Mouse (Mus musculus) mesoderm, embryonic 11.5 days (tissue): ENCODE data around the gene Npcd.
"Not testable (repeated sequence)": the region's sequence is repeated elsewhere in the genome, so short reads cannot be mapped to it uniquely, and the experiment has no call there.

Source experiments
- DNase-seq: peaks from one replicate; pipeline ENCODE4 v3.0.0-alpha.2; 2012; ENCODE audit warnings: low read depth, low spot score

The Npcd gene

GRCm38 (mm10) chr15:79830388-79830787 lies 3.6 kb downstream of the Npcd start:
- DNase-seq = peak; percentile 88

- no peak for DNase-seq
These were observed 4.6 kb downstream of the Npcd start for GRCm38 (mm10) chr15:79829431-79829830.

- no peak for DNase-seq
These were observed 5.5 kb downstream of the Npcd start for GRCm38 (mm10) chr15:79828366-79829035.

DNA sequence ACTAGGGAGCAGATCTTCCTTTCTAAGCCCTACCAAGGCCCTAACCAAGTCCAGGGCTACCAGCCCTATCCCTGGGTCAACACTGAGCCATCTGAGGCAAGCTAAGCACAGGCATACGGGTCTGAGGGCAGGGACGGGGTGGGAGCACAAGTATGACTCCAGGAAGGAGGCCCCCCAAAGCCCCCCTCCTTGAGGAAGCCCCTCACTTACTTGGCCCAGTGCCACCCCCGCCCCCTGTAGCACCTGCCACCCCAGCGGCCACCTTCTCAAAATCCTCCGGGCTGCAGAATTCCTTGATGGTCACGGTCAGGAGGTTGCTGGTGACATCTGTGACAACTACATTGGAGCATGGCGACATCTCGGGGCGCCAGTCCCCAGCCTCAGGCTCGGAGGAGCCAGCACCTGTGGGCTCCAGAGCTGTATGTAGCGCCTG lies 6.2 kb downstream of the Npcd start:
- DNase-seq = no peak

GRCm38 (mm10) chr15:79827061-79827777 lies 6.8 kb downstream of the Npcd start:
- DNase-seq = no peak

- no peak for DNase-seq
These were observed 7.7 kb downstream of the Npcd start for GRCm38 (mm10) chr15:79826221-79826935.

DNA sequence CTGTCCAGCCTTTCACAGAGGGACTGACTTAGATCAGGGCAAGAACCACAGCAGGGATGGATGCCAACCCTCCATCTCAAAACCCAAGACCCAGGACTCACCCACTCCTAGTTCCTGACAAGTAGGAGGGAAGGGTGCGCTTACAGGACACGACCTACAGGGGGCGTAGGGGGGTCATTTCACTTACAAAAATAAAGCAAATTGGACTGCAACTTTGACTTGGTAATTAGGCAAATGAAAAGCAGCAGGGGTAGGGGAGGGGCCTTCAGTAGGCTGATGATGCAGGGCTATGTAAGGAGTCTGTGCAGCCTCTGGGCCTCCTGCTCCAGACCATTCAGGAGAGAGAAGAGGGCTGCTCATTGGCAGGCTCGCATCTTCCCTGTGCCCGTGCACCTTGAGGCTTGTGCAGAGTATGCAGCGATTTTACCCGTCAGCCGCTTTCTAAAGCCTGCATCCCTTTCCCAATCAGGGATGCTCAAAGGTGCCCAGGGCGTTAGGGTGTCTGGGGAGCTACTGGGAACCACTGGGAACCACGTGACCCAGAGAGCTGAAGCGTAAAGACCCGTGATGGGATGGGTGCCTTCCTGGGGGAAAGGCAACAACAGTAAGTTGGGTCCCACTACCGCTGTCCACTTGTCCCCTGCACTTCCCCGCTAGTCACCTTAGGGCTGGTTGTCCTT lies 8.8 kb downstream of the Npcd start:
- peak; percentile 49 for DNase-seq

DNA sequence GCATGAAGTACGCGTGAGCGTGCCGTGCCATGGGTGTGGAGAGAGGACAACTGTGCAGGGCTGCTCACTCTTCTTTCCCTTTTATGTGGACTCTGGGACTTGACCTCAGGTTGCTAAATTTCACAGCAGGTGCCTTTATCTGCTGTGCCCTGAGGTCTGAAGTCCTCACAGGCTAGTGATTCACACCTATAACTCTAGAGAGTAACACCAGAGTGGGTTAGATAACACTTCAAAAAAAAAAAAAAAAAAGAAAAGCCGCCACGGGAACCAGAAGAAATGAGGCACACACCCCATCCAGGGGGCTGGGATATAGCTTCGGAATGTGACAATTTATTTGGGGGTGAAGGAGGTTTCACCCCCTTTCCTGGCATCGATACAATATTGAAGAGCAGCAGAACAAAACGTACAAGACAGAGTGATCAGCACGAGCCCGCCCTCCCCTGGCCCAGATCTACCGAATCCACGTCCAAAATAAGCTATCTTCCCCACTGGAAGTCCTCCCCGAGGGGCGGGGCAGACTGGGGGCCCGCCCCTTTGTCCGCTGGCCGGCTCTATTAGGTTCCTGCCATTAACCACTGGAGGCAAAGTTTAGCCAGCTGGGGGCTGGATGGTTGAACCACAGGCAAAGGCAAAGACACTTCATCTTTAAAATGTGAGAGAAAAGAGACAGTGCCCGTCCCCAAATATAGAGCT lies 10.3 kb downstream of the Npcd start:
- no peak for DNase-seq

- no peak for DNase-seq
These were observed 11.5 kb downstream of the Npcd start for GRCm38 (mm10) chr15:79822265-79823199.

DNA sequence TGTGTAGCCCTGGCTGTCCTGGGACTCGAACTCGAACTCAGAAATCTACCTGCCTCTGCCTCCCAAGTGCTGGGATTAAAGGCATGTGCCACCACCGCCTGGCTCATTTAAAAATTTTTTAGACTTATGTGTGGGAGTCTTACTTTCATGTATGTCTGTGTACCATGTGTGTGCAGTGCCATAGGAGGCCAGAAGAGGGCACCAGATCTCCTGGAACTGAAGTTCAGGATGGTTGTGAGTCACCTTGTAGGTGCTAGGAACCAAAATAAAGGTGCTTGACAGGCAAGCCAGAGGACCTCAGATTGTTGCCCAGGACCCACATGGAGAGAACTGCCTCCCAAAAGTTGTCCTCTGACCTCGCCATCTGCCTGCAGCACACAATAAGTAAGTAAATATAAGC lies 15.7 kb downstream of the Npcd start:
- no peak for DNase-seq

DNA sequence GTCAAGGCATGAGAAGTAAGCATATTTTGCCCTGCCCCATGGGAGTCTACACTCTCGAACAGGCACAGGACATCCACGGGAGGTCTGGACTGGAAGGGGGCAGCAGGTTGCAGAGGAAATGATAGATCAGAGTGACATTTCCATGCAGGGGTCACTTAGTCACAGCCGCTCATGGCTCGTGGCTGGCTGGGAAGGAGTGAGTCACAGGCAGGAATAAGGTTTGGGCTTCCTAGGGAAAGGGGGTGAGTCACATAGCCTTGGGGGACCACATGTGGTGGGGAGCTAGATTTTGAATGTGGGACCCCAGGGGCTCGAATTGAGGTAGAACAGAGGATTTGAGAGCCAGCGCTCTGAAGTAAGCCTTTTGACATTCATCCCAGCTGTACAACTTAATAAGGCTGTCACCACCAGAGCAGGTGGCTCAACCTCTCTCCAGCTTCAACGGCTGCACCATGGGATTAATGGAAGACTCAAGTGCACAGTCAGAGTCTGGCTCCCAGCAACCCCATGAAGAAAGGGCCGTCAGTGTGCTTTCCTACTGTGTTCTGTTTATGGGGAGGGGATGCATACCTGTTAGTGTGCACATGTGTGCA lies 20.3 kb downstream of the Npcd start:
- DNase-seq = no peak

GRCm38 (mm10) chr15:79812840-79813239 lies 21.2 kb downstream of the Npcd start:
- DNase-seq = not testable (repeated sequence)

GRCm38 (mm10) chr15:79810997-79811396 lies 23.0 kb downstream of the Npcd start:
- no peak for DNase-seq

DNA sequence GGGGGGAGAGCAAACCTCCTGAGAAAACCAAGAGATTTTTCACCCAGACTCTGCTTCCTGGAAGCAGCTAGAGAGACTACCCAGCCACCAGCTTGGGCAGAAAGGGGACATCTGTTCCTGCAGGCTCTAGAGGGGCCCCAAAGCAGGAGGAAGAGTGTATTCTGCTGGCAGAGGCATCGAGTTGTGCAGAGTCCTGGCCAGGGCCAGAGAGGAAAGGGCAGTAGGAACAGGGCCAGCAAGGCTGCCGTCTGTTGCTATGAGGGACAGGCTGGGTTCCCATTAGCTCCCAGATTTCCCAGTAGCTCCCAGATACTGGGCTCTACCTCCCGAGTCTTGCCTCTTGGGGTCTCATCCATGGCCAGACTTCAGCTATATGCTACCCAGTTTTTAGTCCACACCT lies 24.0 kb downstream of the Npcd start:
- no peak for DNase-seq

GRCm38 (mm10) chr15:79808658-79809057 lies 25.4 kb downstream of the Npcd start:
- DNase-seq = no peak

DNA sequence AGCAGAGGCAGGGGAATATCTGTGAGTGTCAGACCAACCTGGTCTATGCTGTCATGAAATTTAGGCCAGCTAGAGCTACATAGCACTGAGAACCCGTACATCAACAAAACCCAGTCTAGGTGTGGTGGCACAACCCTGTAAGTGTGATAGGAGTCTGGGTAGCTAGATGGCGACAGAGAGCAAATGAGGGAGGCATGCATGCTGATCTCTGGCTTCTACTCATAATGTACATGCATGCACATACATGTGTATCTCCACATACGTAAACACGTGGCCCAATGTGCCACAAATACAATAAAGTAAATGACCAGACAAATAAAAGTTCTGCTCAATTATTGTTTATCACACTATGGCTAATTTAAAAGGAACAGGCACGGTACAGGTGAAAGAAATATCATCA lies 25.9 kb downstream of the Npcd start:
- peak; percentile 72 for DNase-seq

DNA sequence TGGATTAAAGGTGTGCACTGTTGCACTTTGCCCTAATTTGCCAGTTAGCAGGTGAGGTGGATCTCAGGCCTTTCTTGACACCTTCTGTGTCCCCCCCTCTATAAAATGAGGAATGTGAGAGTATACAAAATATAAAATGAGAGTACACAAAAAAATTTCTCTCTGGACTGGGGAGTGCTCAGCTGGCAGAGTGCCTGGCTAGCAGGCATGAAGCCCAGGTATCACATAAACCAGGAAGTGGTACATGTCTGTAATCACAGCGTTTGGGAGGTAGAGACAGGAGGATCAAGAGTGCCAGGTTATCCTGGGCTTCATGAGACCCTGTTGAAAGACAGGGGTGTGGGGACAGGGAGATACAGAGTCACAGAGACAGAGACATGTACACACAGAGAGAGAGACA lies 27.0 kb downstream of the Npcd start:
- no peak for DNase-seq

- no peak for DNase-seq
These were observed 28.8 kb downstream of the Npcd start for GRCm38 (mm10) chr15:79805246-79805645.

GRCm38 (mm10) chr15:79804352-79805071 lies 29.5 kb downstream of the Npcd start, which contains the start of gene Nptxr:
Nptxr (minus strand) TSS chr15:79804766.
- DNase-seq = peak; percentile 58
